Mouse (Mus musculus): ENCODE results near the gene Tap1.

GRCm38 (mm10) chr17:34202760-34203442 is 15.5 kb downstream of the Tap1 start:
- TF ChIP-seq CTCF (IDR thresholded peaks at IDR 0.05; ENCODE audit: low read depth, low read length) (no peak), GATA2 (IDR thresholded peaks at IDR 0.05; ENCODE audit: borderline replicate concordance, low read depth, low read length) (no peak)
